Mouse (Mus musculus): ENCODE data around the gene Gpat3. TPM values are rescaled to one million over a fixed set of nuclear protein-coding genes. Genes with fewer than 3 reads are reported as not detected.

Gpat3 gene
- polyA plus RNA-seq, 1 experiment from 2014 or later: 1.6 TPM

- no peak overlapping the region for H3K27ac ChIP-seq
- 67% methylated on average over 11 of the region's 11 CpGs for WGBS
- ATAC-seq (replicated peaks; ENCODE audit: low FRiP score, low read depth) (no peak), DNase-seq (ENCODE audit: low spot score) (no peak)
- H3K9ac ChIP-seq (ENCODE audit: low read depth, low read length): no peak overlapping the region
- 0 out of 2 replicates have a peak, but pooled peaks cover 3% of the 10 kb centered on the region for H3K27me3 ChIP-seq (ENCODE audit: insufficient read depth, low read length)
- no peaks in the 10 kb centered on the region for H3K9me3 ChIP-seq (replicated peaks; ENCODE audit: low read length)
- H3K4me3 ChIP-seq (replicated peaks; ENCODE audit: low read depth, low read length): no peak overlapping the region
- H3K4me1 ChIP-seq (replicated peaks; ENCODE audit: insufficient read depth, low read length): no peaks in the 10 kb centered on the region
- no peaks in the 10 kb centered on the region for H3K36me3 ChIP-seq (ENCODE audit: insufficient read depth, low read length)
- no peak overlapping the region for H3K4me2 ChIP-seq (ENCODE audit: low read length)
- TF ChIP-seq CTCF (IDR thresholded peaks at IDR 0.05; ENCODE audit: low read depth): no peak
These were observed 64.2 kb downstream of the Gpat3 start for GRCm38 (mm10) chr5:100909691-100910090.

- 68% methylated on average over 19 of the region's 19 CpGs for WGBS
- no peak overlapping the region for H3K27ac ChIP-seq
- DNase-seq (ENCODE audit: low spot score): peak; percentile 31
These were observed 66.1 kb downstream of the Gpat3 start for GRCm38 (mm10) chr5:100911502-100912097.

GRCm38 (mm10) chr5:100912366-100912765 lies 66.9 kb downstream of the Gpat3 start:
- no peak overlapping the region for H3K4me2 ChIP-seq (ENCODE audit: low read length)
- DNase-seq (ENCODE audit: low spot score): no peak
- TF ChIP-seq CTCF (IDR thresholded peaks at IDR 0.05; ENCODE audit: low read depth): no peak
- 76% methylated on average over 7 of the region's 7 CpGs for WGBS
- no peaks in the 10 kb centered on the region for H3K36me3 ChIP-seq (ENCODE audit: insufficient read depth, low read length)
- no peak overlapping the region for H3K9ac ChIP-seq (ENCODE audit: low read depth, low read length)
- no peak for ATAC-seq (replicated peaks; ENCODE audit: low FRiP score, low read depth)
- 0 out of 2 replicates have a peak, but pooled peaks cover 3% of the 10 kb centered on the region for H3K27me3 ChIP-seq (ENCODE audit: insufficient read depth, low read length)
- H3K4me3 ChIP-seq (replicated peaks; ENCODE audit: low read depth, low read length): no peak overlapping the region
- no peak overlapping the region for H3K27ac ChIP-seq
- H3K4me1 ChIP-seq (replicated peaks; ENCODE audit: insufficient read depth, low read length): no peaks in the 10 kb centered on the region
- H3K9me3 ChIP-seq (replicated peaks; ENCODE audit: low read length): no peaks in the 10 kb centered on the region

More at GRCm38 (mm10) chr5:100911502-100912097, 66.1 kb downstream of the Gpat3 start:
- Histone ChIP-seq H3K4me3 (replicated peaks; ENCODE audit: low read depth, low read length) (no peak overlapping the region), H3K4me2 (ENCODE audit: low read length) (no peak overlapping the region), H3K4me1 (replicated peaks; ENCODE audit: insufficient read depth, low read length) (no peaks in the 10 kb centered on the region), H3K9me3 (replicated peaks; ENCODE audit: low read length) (no peaks in the 10 kb centered on the region), H3K36me3 (ENCODE audit: insufficient read depth, low read length) (no peaks in the 10 kb centered on the region), H3K9ac (ENCODE audit: low read depth, low read length) (no peak overlapping the region), H3K27me3 (ENCODE audit: insufficient read depth, low read length) (0 out of 2 replicates have a peak, but pooled peaks cover 3% of the 10 kb centered on the region)
- ATAC-seq (replicated peaks; ENCODE audit: low FRiP score, low read depth): 0 out of 2 replicates have a peak, but pooled peaks have one; percentile 25
- peak; percentile 61 for TF ChIP-seq CTCF (IDR thresholded peaks at IDR 0.05; ENCODE audit: low read depth)

- 60% methylated on average over 9 of the region's 9 CpGs for WGBS
- no peak overlapping the region for H3K27ac ChIP-seq
- H3K4me1 ChIP-seq (replicated peaks; ENCODE audit: insufficient read depth, low read length): no peaks in the 10 kb centered on the region
- H3K27me3 ChIP-seq (ENCODE audit: insufficient read depth, low read length): 0 out of 2 replicates have a peak, but pooled peaks cover 3% of the 10 kb centered on the region
- TF ChIP-seq CTCF (IDR thresholded peaks at IDR 0.05; ENCODE audit: low read depth): no peak
- no peak for ATAC-seq (replicated peaks; ENCODE audit: low FRiP score, low read depth)
- DNase-seq (ENCODE audit: low spot score): no peak
- H3K36me3 ChIP-seq (ENCODE audit: insufficient read depth, low read length): no peaks in the 10 kb centered on the region
- no peak overlapping the region for H3K4me3 ChIP-seq (replicated peaks; ENCODE audit: low read depth, low read length)
- no peak overlapping the region for H3K9ac ChIP-seq (ENCODE audit: low read depth, low read length)
- H3K9me3 ChIP-seq (replicated peaks; ENCODE audit: low read length): no peaks in the 10 kb centered on the region
- no peak overlapping the region for H3K4me2 ChIP-seq (ENCODE audit: low read length)
These were observed 67.8 kb downstream of the Gpat3 start for GRCm38 (mm10) chr5:100913274-100913673.

- DNase-seq (ENCODE audit: low spot score) (peak; percentile 91), ATAC-seq (replicated peaks; ENCODE audit: low FRiP score, low read depth) (no peak)
- Histone ChIP-seq H3K4me1 (replicated peaks; ENCODE audit: insufficient read depth, low read length) (no peaks in the 10 kb centered on the region), H3K9ac (ENCODE audit: low read depth, low read length) (no peak overlapping the region), H3K27ac (no peak overlapping the region), H3K4me2 (ENCODE audit: low read length) (no peak overlapping the region), H3K36me3 (ENCODE audit: insufficient read depth, low read length) (no peaks in the 10 kb centered on the region), H3K27me3 (ENCODE audit: insufficient read depth, low read length) (peaks cover 8% of the 10 kb centered on the region; the same call in 1 of the 2 replicates), H3K9me3 (replicated peaks; ENCODE audit: low read length) (no peaks in the 10 kb centered on the region), H3K4me3 (replicated peaks; ENCODE audit: low read depth, low read length) (no peak overlapping the region)
- WGBS: 16% methylated on average over 7 of the region's 7 CpGs
- peak; percentile 92 for TF ChIP-seq CTCF (IDR thresholded peaks at IDR 0.05; ENCODE audit: low read depth)
These were observed 69.5 kb downstream of the Gpat3 start for GRCm38 (mm10) chr5:100914989-100915388.

GRCm38 (mm10) chr5:100915411-100915810 lies 69.9 kb downstream of the Gpat3 start:
- H3K36me3 ChIP-seq (ENCODE audit: insufficient read depth, low read length): no peaks in the 10 kb centered on the region
- no peak overlapping the region for H3K27ac ChIP-seq
- H3K4me2 ChIP-seq (ENCODE audit: low read length): no peak overlapping the region
- H3K4me3 ChIP-seq (replicated peaks; ENCODE audit: low read depth, low read length): no peak overlapping the region
- no peak for ATAC-seq (replicated peaks; ENCODE audit: low FRiP score, low read depth)
- no peak for DNase-seq (ENCODE audit: low spot score)
- H3K9me3 ChIP-seq (replicated peaks; ENCODE audit: low read length): no peaks in the 10 kb centered on the region
- H3K27me3 ChIP-seq (ENCODE audit: insufficient read depth, low read length): peaks cover 8% of the 10 kb centered on the region; the same call in 1 of the 2 replicates
- WGBS: 45% methylated on average over 5 of the region's 5 CpGs
- no peak for TF ChIP-seq CTCF (IDR thresholded peaks at IDR 0.05; ENCODE audit: low read depth)
- no peaks in the 10 kb centered on the region for H3K4me1 ChIP-seq (replicated peaks; ENCODE audit: insufficient read depth, low read length)
- H3K9ac ChIP-seq (ENCODE audit: low read depth, low read length): no peak overlapping the region
